Mouse (Mus musculus): Measurements from ENCODE around the gene Sbno2. TPM values are rescaled to one million over a fixed set of nuclear protein-coding genes. Genes with fewer than 3 reads are reported as not detected.
A peak's percentile ranks its signal among the peaks of the same experiment; 100 is the strongest.

Gene Sbno2
- polyA plus RNA-seq, 1 experiment, result 37.3 TPM

GRCm38 (mm10) chr10:80070837-80071515 is 34.4 kb downstream of the Sbno2 start:
- Histone ChIP-seq H3K36me3 (ENCODE audit: control insufficient read depth, insufficient read depth, low read length, poor library complexity, severe bottlenecking) (no peaks in the 10 kb centered on the region), H3K4me3 (ENCODE audit: low read depth, low read length) (no peak overlapping the region), H3K9me3 (replicated peaks; ENCODE audit: control insufficient read depth, insufficient read depth, low read length, poor library complexity, severe bottlenecking) (no peaks in the 10 kb centered on the region), H3K27me3 (ENCODE audit: control insufficient read depth, insufficient read depth, low read length, poor library complexity, severe bottlenecking) (no peaks in the 10 kb centered on the region), H3K4me1 (ENCODE audit: control insufficient read depth, insufficient read depth, low read length) (peaks cover 8% of the 10 kb centered on the region), H3K27ac (ENCODE audit: insufficient read depth, low read length) (no peak overlapping the region), H3K9ac (ENCODE audit: low read depth, poor library complexity, severe bottlenecking) (no peak overlapping the region)
- no peak for TF ChIP-seq CTCF (IDR thresholded peaks at IDR 0.05; ENCODE audit: low read depth, low read length)
- TF ChIP-seq EP300 (IDR thresholded peaks at IDR 0.05; ENCODE audit: insufficient read depth, low read depth, low read length), result no peak
- no peak for TF ChIP-seq POLR2A (IDR thresholded peaks at IDR 0.05; ENCODE audit: insufficient read depth, low read length)

DNA sequence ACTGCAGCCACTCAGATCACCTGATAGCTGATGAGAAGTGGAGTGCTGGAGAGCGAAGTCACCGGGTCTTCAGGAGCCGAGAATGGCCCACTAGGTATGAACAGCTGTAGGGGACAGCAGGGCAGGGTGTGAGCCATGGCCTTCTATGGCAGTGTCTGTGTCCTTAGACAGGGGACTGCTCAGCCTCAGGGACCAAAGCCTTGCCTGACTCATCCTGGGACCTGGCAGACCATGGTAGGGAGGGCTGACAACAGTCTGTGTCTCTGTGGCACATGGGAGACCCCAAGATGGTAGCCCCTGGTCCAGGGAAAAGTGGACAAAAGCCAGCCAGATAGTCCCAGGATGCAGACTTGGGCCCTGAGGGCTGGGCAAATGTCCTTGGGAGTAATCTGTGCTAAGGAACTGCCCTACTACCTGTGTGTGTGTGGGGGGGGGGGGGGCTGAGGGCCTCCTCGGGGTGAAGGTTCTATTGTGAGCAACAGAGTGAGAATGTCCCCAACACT is 35.4 kb downstream of the Sbno2 start:
- Histone ChIP-seq H3K9ac (ENCODE audit: low read depth, poor library complexity, severe bottlenecking) (no peak overlapping the region), H3K4me3 (ENCODE audit: low read depth, low read length) (no peak overlapping the region), H3K27ac (ENCODE audit: insufficient read depth, low read length) (no peak overlapping the region), H3K4me1 (ENCODE audit: control insufficient read depth, insufficient read depth, low read length) (peaks cover 7% of the 10 kb centered on the region), H3K9me3 (replicated peaks; ENCODE audit: control insufficient read depth, insufficient read depth, low read length, poor library complexity, severe bottlenecking) (no peaks in the 10 kb centered on the region), H3K27me3 (ENCODE audit: control insufficient read depth, insufficient read depth, low read length, poor library complexity, severe bottlenecking) (no peaks in the 10 kb centered on the region), H3K36me3 (ENCODE audit: control insufficient read depth, insufficient read depth, low read length, poor library complexity, severe bottlenecking) (no peaks in the 10 kb centered on the region)
- TF ChIP-seq CTCF (IDR thresholded peaks at IDR 0.05; ENCODE audit: low read depth, low read length) (no peak), EP300 (IDR thresholded peaks at IDR 0.05; ENCODE audit: insufficient read depth, low read depth, low read length) (no peak), POLR2A (IDR thresholded peaks at IDR 0.05; ENCODE audit: insufficient read depth, low read length) (no peak)

GRCm38 (mm10) chr10:80069251-80069650 is 36.1 kb downstream of the Sbno2 start:
- TF ChIP-seq EP300 (IDR thresholded peaks at IDR 0.05; ENCODE audit: insufficient read depth, low read depth, low read length) (no peak), POLR2A (IDR thresholded peaks at IDR 0.05; ENCODE audit: insufficient read depth, low read length) (no peak), CTCF (IDR thresholded peaks at IDR 0.05; ENCODE audit: low read depth, low read length) (no peak)
- no peaks in the 10 kb centered on the region for H3K36me3 ChIP-seq (ENCODE audit: control insufficient read depth, insufficient read depth, low read length, poor library complexity, severe bottlenecking)
- no peaks in the 10 kb centered on the region for H3K9me3 ChIP-seq (replicated peaks; ENCODE audit: control insufficient read depth, insufficient read depth, low read length, poor library complexity, severe bottlenecking)
- no peak overlapping the region for H3K9ac ChIP-seq (ENCODE audit: low read depth, poor library complexity, severe bottlenecking)
- H3K27me3 ChIP-seq (ENCODE audit: control insufficient read depth, insufficient read depth, low read length, poor library complexity, severe bottlenecking), result no peaks in the 10 kb centered on the region
- H3K27ac ChIP-seq (ENCODE audit: insufficient read depth, low read length), result no peak overlapping the region
- peaks cover 7% of the 10 kb centered on the region for H3K4me1 ChIP-seq (ENCODE audit: control insufficient read depth, insufficient read depth, low read length)
- H3K4me3 ChIP-seq (ENCODE audit: low read depth, low read length), result no peak overlapping the region

DNA sequence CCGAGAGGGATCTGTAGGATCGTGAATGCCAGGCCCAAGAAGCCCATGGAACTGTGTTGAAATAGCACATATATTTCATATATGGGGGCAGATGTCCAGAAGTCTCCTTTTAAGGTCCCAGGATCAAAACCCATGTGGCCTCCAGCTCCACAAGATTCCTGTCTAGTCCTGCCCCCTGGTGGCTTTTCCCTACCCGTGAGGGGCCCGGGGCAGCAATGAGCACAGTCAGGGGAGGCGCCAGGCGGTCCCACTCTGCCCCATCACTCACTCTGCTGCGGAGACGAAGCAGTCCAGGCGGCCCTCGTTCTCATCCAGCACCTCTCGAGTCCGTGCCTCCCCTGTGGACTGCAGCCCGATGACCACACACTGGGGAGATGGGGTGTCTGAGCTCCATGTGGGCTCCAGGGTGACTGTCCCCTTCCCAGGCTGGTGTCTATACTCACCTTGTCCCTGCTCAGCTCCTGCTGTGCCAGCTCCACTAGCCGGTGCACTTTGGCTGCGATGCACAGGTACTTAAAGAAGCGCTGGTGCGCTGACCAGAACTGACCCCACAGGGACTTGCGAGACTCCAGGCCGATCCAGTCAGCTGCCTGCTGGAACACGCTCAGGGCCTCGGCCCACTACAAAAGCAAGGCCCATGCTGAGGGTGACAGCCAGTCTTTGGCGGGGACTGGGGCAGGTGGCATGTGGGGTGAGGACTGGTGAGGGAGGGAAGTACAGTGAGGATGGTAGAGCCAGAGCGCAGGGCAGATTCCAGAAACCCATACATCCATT is 41.3 kb downstream of the Sbno2 start:
- Histone ChIP-seq H3K36me3 (ENCODE audit: control insufficient read depth, insufficient read depth, low read length, poor library complexity, severe bottlenecking) (no peaks in the 10 kb centered on the region), H3K9ac (ENCODE audit: low read depth, poor library complexity, severe bottlenecking) (no peak overlapping the region), H3K4me1 (ENCODE audit: control insufficient read depth, insufficient read depth, low read length) (no peaks in the 10 kb centered on the region), H3K27me3 (ENCODE audit: control insufficient read depth, insufficient read depth, low read length, poor library complexity, severe bottlenecking) (no peaks in the 10 kb centered on the region), H3K27ac (ENCODE audit: insufficient read depth, low read length) (no peak overlapping the region), H3K4me3 (ENCODE audit: low read depth, low read length) (no peak overlapping the region), H3K9me3 (replicated peaks; ENCODE audit: control insufficient read depth, insufficient read depth, low read length, poor library complexity, severe bottlenecking) (no peaks in the 10 kb centered on the region)
- TF ChIP-seq EP300 (IDR thresholded peaks at IDR 0.05; ENCODE audit: insufficient read depth, low read depth, low read length) (no peak), CTCF (IDR thresholded peaks at IDR 0.05; ENCODE audit: low read depth, low read length) (peak; percentile 39)

DNA sequence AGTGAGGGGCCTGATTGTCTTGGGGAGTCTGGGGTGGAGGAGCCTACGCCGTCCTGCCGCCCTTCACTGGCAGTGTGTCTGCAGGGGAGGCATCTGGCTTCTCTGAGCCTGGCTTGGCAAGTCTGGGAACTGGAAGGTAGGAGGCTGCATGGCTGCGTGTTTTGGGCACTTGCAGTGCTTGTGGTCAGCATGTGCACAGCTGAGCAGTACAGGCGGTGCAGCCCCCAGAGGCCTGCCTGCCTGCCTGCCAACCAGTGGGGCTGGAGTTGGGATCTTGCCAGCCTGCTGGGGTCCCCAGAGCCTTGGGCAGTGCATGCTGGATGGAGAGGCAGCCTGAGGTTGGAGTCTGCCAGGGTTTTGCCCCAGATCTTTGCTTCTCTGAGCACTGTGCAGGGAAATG is 42.3 kb downstream of the Sbno2 start:
- Histone ChIP-seq H3K27ac (ENCODE audit: insufficient read depth, low read length) (no peak overlapping the region), H3K27me3 (ENCODE audit: control insufficient read depth, insufficient read depth, low read length, poor library complexity, severe bottlenecking) (no peaks in the 10 kb centered on the region), H3K9me3 (replicated peaks; ENCODE audit: control insufficient read depth, insufficient read depth, low read length, poor library complexity, severe bottlenecking) (no peaks in the 10 kb centered on the region), H3K9ac (ENCODE audit: low read depth, poor library complexity, severe bottlenecking) (no peak overlapping the region), H3K4me3 (ENCODE audit: low read depth, low read length) (no peak overlapping the region), H3K36me3 (ENCODE audit: control insufficient read depth, insufficient read depth, low read length, poor library complexity, severe bottlenecking) (no peaks in the 10 kb centered on the region), H3K4me1 (ENCODE audit: control insufficient read depth, insufficient read depth, low read length) (no peaks in the 10 kb centered on the region)
- no peak for TF ChIP-seq EP300 (IDR thresholded peaks at IDR 0.05; ENCODE audit: insufficient read depth, low read depth, low read length)
- no peak for TF ChIP-seq POLR2A (IDR thresholded peaks at IDR 0.05; ENCODE audit: insufficient read depth, low read length)
- TF ChIP-seq CTCF (IDR thresholded peaks at IDR 0.05; ENCODE audit: low read depth, low read length), result no peak
